Mouse (Mus musculus) cortical plate, adult 2 months (tissue): ENCODE measurements at regions not wholly inside any gene's neighbourhood (a gene's known extent, or its start where the extent isn't known, plus 50 kb on each side); places are given as distances from the start of the nearest gene placed in this dataset.

Experiments
- CTCF ChIP-seq: fragments of 200-500 bp; IDR thresholded peaks from 2 replicates; pipeline ENCODE4 v1.5.1; 2011; ENCODE audit warnings: mild to moderate bottlenecking, control low read depth, low read length; ENCODE audit not compliant: insufficient read depth; ENCODE audit errors: extremely low read depth
- POLR2A ChIP-seq: fragments of 200-500 bp; IDR thresholded peaks from 2 replicates; pipeline ENCODE4 v1.6.1; 2011; ENCODE audit warnings: mild to moderate bottlenecking, low read length, control low read depth; ENCODE audit not compliant: insufficient read depth; ENCODE audit errors: extremely low read depth

DNA sequence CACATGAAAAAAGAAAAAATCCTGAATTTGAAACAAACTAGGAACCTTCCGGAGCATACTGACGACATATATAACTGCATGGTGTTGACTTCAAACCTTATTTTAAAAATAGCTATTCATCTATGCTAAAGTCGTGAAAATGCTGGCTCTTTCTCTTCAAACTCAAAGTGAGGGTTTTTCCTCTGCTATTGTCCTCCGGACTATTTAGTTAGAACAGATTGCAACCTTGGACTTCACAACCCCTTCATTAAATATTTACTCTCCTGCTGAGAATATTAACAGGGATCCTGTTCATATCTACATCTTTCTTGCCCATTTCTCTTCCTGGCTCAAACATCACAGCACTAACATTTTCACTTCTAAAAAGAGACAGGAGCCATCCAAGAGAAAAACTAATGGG lies 84.0 kb upstream of the Commd3 start:
- TF ChIP-seq CTCF: no peak
- TF ChIP-seq POLR2A: no peak
